Mouse (Mus musculus) embryo, embryonic 11.5 days (tissue): Measurements from ENCODE around the gene Mthfd1l.

Experiments used
- DNase-seq: peaks from one replicate; pipeline ENCODE4 v3.0.0-alpha.2; 2012; ENCODE audit warnings: low read depth, low spot score

Mthfd1l gene

DNA sequence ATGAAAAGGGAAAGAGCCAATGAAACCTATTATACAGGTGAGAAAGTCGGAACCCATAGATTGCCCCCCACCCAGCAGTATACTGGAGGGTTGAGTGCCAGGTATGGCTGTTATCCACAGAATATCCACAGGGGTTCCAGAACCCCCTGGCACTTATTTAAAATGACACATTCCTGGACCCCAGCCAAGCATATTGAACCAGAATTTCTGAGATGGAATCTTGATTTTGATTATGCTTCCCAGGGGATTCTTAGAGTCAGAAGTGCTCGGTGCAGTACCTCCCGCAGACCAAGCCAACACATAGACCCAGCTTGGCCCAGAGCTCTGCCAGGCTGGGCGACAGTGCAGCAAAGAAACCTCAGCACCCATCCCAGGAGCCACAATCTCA is 3.7 kb downstream of the Mthfd1l start:
- no peak for DNase-seq

DNA sequence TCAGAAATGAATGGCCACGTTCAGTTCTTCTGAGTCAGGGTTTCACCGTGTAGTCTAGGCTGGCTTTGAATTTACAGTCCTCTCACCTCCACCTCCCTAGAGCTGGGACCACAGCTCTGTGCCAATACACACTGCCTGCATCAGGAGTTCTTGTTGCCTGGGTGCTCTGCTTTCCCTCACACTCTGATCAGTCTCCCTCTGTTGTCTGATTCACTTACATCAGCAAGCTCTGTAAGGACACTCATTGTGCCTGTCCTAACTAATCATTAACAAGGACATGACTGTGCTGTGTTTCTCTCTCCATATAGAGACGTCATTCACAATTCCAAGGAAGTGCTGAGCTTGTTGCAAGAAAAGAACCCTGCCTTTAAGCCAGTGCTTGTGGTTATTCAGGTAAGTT is 5.4 kb downstream of the Mthfd1l start:
- DNase-seq: no peak

DNA sequence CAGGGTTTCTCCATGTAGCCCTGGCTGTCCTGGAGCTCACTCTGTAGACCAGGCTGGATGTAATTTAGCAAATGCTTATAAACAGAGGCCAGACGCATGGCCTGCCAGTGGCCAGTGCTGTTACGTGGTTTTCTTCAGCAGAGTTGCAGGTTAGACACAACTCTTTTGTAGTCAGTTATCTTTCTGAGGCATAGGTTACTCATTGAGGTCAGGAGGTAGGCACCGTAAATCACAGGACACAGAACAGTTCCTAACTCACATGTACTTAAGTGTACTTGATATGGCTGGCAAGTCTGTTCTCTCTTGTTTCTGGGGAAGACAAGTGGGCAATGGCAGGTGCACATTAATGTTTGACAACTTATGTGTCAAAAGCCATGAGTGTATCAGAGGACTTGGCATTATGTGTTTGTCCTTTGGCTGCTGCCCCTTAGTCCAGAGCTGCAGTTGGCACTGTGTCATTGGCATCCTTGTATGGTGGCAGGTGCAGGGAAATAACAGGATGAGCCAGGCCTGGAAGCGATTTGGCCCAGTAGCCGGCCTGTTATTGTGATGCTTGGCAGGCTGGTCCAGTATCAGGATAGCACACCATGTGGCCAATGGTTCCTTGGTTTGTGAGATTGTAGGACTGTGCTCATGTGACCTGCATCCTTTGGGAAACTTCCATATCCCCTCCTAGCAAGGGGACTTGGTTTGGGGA is 6.0 kb downstream of the Mthfd1l start:
- no peak for DNase-seq

DNA sequence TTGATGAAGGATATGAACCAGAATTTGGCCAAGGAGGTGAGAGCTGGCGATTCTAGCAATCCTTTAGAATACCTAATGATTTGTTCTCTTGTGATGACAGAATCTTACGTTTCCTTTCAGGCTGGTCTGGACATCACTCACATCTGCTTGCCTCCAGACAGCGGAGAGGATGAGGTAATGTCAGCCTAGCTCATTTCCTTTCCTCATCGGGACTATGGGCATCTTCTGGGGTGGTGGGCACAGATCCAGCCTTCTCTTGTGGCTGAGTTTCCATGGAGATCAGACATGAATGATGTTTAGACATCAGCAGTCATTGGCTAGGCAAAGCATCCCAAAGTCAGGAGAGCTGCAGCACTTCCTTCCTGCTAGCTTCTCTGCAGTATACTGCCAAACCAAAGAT is 7.3 kb downstream of the Mthfd1l start:
- no peak for DNase-seq

DNA sequence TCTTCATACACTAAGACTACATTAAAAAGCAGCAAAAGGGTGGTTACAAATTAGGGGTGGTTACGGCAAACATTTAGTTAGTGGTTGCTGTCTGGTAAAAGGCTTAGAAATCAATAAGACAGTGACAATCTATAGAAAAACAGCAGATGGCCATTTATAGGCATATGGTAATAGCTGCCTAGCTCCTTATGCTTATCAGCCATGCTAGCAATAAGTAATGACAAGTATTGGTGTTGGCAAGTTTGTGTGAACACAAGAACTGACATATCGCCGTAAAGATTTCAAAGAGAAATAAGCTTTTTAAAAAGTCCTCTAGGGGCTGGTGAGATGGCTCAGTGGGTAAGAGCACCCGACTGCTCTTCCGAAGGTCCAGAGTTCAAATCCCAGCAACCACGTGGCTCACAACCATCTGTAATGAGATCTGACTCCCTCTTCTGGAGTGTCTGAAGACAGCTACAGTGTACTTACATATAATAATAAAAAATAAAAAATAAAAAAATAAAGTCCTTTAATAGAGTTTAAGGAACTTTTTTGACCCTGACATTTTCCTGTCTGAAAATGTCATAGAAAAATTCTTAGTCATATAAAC is 17.5 kb downstream of the Mthfd1l start:
- no peak for DNase-seq

DNA sequence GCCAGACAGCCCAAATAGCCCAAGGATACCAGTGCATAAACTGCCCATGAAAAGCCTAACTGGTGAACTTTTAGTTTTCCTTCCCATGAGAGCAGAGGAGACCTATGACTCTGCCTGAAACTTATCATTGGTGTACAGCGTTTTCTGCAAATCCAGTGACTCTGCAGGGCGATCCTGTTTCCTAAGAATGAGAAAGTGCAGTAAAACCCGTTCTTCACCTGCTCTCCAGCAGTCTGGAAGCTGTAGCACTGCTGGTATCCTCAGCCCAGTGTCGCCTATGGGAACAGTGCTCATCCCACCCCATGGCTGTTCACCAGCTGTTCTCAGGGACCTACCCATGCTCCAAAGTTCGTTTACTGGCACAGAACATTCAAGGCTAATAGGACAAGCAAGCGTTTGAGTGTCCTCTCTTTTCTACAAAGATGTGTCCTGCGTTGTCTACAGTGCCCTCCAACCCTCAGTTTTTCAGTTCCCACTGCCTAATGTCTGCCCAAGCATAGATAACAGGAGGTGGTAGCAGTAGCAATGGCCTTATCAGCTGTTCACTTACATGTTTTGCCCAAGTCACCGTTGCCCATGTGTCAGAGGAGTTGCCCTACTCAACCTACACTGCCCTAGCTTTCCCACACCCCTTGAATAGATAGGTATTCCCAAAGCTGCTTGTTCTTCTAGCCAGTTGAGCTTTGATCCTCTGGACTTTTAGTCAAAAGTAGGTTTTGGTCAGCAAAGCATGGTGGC is 20.6 kb downstream of the Mthfd1l start:
- no peak for DNase-seq

DNA sequence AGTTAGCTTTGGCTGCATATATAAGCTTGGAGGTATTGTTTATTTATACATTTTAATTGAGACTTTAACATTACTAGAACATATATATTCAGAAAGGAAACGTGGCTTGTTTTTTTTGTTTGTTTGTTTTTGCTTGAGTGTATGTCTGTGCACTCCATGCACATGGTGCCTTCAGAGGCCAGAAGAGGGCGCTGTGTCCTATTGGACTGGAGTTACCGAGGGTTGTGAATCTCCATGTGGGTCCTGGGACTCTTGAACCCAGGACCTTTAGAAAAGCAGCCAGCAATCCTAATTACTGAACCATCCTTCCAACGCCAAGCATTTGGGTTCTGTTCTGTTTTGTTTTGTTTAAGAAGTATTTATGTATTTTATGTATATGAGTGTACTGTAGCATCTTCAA is 22.4 kb downstream of the Mthfd1l start:
- DNase-seq: no peak

DNA sequence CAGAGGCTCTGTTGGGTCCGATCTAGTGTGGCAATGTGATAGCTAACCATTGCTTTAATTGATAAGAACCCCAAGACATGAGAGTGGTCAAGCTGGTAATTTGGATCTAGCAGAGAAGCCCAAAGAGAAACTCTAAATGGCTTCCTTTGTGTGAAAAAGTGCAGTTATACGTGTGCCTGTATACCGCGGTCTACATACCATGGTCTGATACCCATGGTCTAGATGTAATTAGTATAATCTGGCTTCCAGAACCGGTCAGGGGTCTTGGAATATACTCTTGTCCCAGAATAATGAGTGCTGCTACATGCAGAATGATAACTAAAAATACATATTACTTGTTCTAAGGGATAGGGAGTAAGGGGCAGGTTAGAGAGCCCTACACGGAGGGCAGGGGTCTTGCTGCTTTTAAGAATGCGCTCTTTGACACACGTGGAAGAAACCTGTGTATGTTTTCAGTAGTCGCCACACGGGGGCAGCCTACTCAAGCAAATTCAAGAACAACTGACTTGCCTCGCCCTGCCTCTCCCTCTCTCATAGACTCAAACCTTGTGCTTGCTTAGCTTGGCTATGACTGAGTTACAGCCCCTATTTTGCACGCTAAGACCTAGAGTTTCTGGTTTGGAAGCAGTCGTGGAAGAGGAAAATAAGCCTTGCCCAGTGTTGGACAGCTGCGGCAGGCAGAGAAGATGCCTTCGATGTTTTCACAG is 23.4 kb downstream of the Mthfd1l start:
- DNase-seq: peak; percentile 75

DNA sequence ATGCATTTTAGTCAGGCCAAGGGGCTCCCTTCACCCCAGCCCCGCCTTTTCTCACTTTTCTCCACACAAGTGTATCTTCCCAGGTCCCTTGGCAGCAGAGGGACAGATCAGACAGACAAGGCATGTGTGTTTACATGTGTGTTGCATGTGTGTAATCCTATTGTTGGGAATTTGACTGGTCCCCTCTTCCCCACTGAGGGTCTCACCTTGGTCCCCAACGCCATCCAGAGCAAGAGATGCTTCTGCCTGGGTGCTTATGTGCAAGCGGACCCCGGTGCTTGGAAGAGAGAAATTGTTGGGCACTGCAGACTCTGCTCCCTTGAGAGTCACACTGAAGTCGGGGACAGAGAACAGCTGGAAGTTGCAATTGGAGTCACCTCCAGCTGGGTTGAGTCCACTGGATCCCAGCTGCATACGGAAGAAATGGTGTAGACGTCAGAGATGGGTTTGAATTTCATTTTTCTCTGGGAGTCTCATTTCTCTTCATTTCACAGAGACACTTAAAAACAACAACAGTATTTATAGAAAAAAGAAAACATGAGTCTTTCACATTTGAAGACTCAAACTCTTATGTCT is 25.0 kb downstream of the Mthfd1l start:
- no peak for DNase-seq

DNA sequence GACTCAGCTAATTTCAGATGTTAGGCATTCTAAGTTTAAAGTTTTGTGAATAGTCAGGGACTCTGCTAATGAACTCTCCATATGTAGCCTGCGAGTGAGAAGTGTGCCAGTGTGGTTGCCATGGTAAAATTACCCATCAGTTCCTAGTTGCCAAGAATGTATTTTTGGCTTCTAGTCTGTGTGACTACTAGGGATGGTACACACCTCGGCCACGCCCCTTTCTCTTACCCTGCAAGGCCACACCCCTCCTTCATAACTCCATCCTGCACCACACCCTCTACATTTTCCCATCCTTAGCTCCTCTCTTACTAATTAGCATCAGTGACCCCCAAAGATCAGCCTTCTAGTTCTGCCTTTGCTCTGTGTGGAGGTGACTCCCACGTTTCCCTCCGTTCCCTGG is 29.8 kb downstream of the Mthfd1l start:
- DNase-seq: no peak

DNA sequence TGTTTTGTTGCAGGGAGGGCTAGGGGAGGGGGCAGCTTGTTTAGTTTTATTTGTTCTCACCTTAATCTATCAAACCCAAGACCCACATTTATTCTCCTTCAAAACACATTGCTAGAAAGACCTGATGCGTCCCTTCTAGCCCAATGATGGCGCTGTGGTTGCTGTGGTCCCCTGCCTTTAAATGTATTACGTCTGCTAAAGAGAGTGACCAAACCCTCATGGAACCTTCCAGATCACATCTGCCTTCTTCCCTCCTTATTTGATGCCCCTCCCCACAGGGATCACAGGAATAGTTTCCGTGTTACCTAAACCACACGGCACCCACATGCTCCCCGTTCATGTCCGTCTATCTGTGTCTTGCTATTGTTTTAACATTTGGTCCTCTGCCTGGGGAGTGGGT is 32.3 kb downstream of the Mthfd1l start:
- DNase-seq: no peak

DNA sequence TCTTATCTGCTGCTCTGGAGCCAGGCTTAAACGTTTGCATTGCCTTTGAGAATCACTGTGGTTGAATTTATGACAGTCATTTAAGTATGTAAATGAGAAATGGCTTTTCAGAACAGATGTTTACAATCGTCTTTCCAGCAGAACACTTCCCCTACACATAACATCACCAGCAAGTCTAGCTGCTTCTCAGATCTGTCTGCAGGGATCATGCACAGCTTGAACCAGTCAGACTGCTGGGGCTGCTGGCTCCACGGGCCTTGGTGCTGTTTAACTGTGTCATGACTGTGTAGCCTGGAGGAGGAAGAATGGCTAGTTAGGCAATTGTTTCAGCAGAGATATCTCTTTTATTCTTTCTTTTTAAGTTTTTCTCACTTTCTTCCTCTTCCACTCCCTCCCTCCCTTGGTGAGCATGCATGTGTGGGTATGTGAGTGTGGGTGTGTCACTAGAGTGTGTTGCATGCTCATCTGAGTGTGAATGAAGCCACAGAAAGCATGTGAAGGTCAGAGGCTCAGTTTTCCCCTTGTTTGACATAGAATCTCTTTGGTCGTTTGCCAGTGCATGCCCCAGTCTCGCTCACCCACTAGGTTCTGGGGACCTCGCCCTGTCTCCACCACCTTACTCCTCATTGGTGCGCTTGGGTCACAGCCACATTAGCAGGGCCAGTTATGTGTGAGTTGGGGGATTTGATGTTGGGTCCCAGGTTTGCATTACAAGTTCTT is 33.5 kb downstream of the Mthfd1l start:
- DNase-seq: no peak

DNA sequence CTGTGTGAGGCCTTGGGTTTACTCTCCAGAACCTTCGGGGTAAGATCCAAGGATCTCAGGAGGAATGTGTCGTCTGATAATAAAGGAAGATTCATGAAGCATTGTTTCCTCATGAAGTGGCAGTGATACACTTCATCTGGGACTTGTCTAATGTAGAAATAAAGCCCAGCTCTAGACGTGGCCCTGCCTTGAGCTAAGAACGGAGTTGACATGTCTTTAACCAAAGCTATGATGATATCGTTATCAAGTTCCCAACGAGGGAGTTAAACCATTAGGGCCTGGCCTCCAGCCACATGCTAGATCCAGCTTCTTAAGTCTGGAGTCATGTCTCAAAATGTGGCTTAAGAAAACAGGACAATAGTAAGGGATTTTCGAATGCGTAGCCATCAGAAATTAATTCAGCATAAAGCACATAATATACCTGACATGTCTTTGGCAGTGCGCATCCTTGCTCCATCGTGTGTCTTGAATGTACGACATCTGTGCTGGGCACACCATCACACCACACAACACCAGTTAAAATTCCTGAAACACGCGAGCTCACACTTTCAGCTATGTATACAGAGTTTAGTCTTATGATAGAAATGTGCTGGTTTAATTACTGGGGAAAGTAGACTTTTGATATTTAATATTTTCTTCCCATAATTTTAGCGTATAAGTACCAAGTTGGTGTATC is 49.8 kb downstream of the Mthfd1l start:
- DNase-seq: no peak

DNA sequence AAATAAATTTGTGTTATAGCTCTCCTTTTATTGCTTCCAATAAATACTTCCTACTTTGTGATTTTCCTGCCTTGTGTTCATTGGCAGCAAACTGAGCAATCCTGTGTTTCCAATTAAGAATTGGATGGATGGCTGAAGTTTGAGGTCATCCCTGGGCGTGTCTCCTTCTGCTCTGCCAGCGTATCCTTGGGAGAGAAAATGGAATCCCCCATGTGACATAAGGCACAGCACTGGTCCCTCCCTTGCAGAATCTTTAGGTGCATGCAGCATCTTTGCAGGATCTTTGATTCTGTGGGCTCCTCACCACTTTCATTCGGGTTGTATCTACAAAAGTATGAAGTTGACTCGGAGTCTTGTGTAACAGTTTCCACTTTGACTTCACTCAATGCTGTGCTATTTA is 53.7 kb downstream of the Mthfd1l start:
- DNase-seq: no peak

DNA sequence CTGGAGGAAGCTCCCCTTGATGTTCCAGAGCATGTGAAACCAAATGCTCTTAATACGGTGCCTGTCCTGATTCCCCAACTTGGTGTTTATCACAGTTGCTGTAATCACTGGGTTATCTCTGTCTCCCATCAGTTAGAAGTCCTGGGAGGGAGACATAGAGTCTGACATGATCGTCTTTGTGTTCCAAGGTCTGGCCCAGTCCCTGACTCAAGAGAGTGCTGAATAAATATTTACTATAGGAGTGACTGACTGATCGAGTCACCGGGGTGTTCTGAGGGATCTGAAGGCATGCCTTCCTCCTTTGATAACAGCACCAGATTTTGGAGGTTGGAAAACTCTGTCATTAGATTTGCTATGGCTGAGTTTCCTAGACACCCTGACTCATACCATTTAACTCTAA is 54.5 kb downstream of the Mthfd1l start:
- DNase-seq: no peak

DNA sequence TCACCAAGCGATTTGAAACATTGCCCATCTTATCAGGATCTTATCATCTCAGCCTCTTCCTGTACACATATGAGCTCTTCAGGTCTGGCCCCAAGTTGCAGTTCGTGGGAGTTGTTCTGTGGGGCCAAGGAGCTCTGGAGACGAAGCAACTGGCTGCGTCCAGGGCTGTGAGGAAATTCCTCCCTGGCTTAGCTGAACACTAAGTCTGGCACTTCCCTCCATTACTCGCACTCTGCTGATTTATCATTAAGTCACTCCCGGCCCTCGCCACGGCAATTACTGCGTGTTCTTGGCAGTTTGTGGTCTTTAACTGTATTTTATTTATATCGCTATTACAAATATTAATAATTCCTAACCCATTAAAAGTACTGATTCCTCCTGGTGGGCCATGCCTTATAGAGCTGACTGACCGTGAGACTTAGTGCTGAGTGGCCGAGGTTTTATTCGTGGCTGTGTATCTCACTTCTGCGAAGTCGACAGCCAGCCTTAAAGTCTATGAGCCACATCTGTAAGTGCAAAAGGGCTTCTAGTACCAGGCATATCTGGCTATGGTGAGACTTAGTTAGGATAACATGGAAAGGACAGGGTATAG is 56.0 kb downstream of the Mthfd1l start:
- DNase-seq: no peak

DNA sequence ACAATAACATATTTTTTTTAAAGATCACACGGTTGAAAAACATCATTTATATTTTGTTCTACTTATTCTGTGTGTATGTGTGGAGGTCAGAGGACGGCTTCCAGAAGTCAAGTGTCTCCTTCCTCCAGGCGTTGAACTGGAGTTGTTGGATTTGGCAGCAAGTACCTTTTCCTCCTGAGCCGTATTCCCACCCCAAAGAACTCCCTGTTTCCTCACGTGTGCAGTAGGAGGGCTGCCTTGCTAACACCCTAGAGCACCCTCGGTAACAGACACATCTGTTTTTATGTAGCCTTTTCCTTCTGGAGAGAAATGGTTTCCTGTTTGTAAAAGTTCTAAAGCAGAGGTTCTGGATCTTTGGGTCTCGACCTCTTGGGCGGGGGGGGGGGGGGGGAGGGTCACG is 60.8 kb downstream of the Mthfd1l start:
- DNase-seq: no peak

DNA sequence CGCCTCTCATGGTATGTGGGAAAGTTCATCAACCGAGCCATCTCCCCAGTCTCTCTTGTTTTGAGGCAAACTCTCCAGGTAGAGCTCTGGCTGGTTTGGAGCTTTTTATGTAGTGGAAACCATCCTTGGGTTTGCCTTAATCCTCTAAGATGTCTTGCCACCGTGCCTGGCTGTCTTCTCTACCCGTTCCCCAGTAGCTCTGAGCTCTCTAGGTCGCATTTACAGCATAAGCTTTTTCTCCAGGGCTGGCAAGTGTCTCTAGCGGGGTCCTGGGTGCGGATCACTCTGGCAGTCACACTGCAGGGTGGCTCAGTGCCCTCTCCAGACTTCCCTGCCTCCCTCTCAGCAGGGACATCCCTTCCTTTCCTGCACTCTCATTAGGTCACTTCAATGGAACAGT is 63.6 kb downstream of the Mthfd1l start:
- no peak for DNase-seq

DNA sequence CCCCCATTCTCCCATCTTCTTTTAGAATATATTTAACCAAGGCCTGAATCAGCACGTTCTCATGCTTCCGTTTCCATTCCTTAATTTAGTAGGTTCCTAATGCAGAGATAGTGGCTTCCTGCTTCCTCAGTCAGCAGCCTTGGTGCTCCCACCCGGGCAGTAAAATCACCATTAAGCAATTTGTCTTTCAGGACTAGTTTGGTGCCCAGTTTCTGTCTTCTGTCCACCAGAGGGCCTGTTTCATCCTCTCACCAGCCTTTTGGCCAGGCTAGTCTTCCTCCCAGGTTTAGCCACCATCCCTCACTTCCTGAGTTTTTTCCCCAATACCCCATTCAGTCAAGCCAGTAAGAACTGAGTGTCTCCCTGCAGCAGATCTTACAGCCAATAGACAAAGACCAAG is 64.1 kb downstream of the Mthfd1l start:
- DNase-seq: no peak

DNA sequence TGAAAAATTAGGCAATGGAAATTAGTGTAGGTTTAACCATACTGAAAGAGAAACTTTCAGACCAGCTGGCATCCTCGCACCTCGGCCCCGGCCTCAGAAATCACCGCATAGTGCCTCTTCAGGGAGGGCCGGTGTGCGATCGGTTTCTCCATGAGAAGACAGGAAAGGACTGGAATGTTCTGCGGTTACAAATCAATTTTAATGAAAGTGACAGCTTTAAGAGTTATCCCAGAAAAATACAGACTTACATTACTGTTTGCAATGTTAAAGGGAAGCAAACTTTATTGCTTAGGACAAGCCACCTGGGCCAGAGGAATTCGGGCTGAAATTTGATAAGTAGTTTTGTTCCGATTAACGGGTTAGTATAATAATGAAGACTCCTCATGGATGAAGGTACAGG is 65.7 kb downstream of the Mthfd1l start:
- no peak for DNase-seq

DNA sequence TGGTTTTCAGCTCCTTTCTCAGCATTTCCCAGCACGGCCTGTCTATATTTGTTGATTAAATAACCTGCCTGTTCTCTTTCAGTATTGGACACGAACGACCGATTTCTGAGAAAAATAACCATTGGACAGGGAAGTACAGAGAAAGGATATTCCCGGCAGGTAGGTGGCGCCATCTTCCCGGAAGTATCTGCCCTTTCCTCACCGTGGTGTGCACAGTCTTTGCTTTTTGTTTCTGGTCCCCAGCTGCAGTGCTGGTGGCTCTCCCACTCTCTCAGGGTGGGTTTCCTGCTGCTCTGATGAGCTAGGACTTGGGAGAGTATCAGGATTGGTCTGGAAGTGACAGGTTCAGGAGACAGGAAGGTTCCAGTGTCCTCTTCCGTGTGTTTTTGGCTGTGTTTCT is 68.8 kb downstream of the Mthfd1l start:
- DNase-seq: no peak
